Mouse (Mus musculus): ENCODE measurements around the gene Gm28038. TPM values are rescaled to one million over a fixed set of nuclear protein-coding genes. Genes with fewer than 3 reads are reported as not detected.

Gm28038 gene
- total and polyA plus RNA-seq, 3 experiments: 2.6 to 6.3 TPM; not detected in 1

DNA sequence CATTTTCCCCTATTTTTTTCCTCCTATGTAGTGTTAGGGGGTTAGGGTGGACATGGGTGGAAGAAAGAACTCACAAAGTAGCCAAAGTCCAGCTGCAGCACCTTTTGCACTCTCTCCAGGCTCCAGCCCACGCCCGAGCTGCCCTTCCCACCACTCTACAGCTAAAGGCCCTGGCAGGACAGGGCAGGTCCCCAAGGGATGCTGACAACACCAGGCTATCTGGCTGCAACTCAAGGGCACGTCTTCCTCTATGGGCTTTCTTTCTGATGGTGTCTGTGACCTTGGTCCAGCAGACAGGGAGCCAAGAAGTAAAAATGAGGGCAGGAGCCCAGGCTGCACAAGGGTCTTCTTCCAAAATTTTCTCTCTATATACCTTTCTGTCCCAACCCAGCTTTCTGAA, 808 bp downstream of the Gm28038 start:
- TF ChIP-seq EP300 (IDR thresholded peaks at IDR 0.05; ENCODE audit: insufficient read depth, low read depth, low read length) (no peak), CTCF (IDR thresholded peaks at IDR 0.05) (no peak), POLR2A (IDR thresholded peaks at IDR 0.05; ENCODE audit: insufficient read depth, low read depth, low read length) (no peak)
- Histone ChIP-seq H3K27me3 (ENCODE audit: control insufficient read depth, insufficient read depth, low read length) (no peaks in the 10 kb centered on the region), H3K9ac (ENCODE audit: low read depth, low read length) (no peak overlapping the region), H3K36me3 (ENCODE audit: control insufficient read depth, insufficient read depth, low read length) (no peaks in the 10 kb centered on the region), H3K4me1 (ENCODE audit: control insufficient read depth, insufficient read depth, low read length) (no peaks in the 10 kb centered on the region), H3K4me3 (no peak overlapping the region), H3K27ac (no peak overlapping the region), H3K79me2 (replicated peaks; ENCODE audit: control insufficient read depth, insufficient read depth, low read length) (peaks cover 1% of the 10 kb centered on the region)
- no peak for DNase-seq
- intact Hi-C loops (cut with DNase I): no loop called here
- WGBS: 39% methylated on average over 3 of the region's 3 CpGs

DNA sequence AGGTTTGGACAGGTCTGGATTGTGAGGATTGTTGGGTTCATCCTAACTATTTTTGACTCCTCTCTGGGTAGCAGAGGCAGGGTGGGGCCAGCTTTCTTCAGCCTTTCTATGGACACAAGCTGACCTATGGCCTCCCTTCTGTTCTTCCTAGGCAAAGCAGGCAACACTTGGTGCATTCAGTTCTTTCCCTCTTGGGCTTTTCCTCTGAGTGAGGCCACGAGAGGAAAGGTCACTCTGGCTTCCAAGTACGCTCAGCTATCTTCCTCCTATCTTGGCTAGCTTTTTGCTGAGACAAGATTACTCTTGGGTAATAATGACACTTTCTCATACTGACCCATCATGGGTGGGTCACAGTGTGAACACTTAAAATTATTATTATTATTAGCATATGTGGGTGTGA, 2.4 kb downstream of the Gm28038 start:
- intact Hi-C loops (cut with DNase I): no loop called here
- no peak overlapping the region for H3K4me3 ChIP-seq
- no peak for TF ChIP-seq CTCF (IDR thresholded peaks at IDR 0.05)
- no peak for TF ChIP-seq POLR2A (IDR thresholded peaks at IDR 0.05; ENCODE audit: insufficient read depth, low read depth, low read length)
- TF ChIP-seq EP300 (IDR thresholded peaks at IDR 0.05; ENCODE audit: insufficient read depth, low read depth, low read length): no peak
- DNase-seq: no peak
- peaks cover 2% of the 10 kb centered on the region; the same call in 1 of the 2 replicates for H3K4me1 ChIP-seq (ENCODE audit: control insufficient read depth, insufficient read depth, low read length)
- peaks cover 1% of the 10 kb centered on the region for H3K79me2 ChIP-seq (replicated peaks; ENCODE audit: control insufficient read depth, insufficient read depth, low read length)
- no peak overlapping the region for H3K9ac ChIP-seq (ENCODE audit: low read depth, low read length)
- 61% methylated on average over 2 of the region's 2 CpGs for WGBS
- H3K36me3 ChIP-seq (ENCODE audit: control insufficient read depth, insufficient read depth, low read length): no peaks in the 10 kb centered on the region
- H3K27ac ChIP-seq: no peak overlapping the region
- no peaks in the 10 kb centered on the region for H3K27me3 ChIP-seq (ENCODE audit: control insufficient read depth, insufficient read depth, low read length)

- TF ChIP-seq POLR2A (IDR thresholded peaks at IDR 0.05; ENCODE audit: insufficient read depth, low read depth, low read length) (no peak), CTCF (IDR thresholded peaks at IDR 0.05) (no peak), EP300 (IDR thresholded peaks at IDR 0.05; ENCODE audit: insufficient read depth, low read depth, low read length) (no peak)
- peaks cover 2% of the 10 kb centered on the region; the same call in 1 of the 2 replicates for H3K4me1 ChIP-seq (ENCODE audit: control insufficient read depth, insufficient read depth, low read length)
- WGBS: 87% methylated on average over 5 of the region's 5 CpGs
- DNase-seq: no peak
- H3K79me2 ChIP-seq (replicated peaks; ENCODE audit: control insufficient read depth, insufficient read depth, low read length): peaks cover 1% of the 10 kb centered on the region
- H3K9ac ChIP-seq (ENCODE audit: low read depth, low read length): no peak overlapping the region
- intact Hi-C loops (cut with DNase I): loop anchor here (5.0 kb wide), 2 partner anchors 113 to 153 kb away; partner anchors contain the start of genes Endog and Tbc1d13
- no peak overlapping the region for H3K27ac ChIP-seq
- H3K27me3 ChIP-seq (ENCODE audit: control insufficient read depth, insufficient read depth, low read length): no peaks in the 10 kb centered on the region
- no peaks in the 10 kb centered on the region for H3K36me3 ChIP-seq (ENCODE audit: control insufficient read depth, insufficient read depth, low read length)
- no peak overlapping the region for H3K4me3 ChIP-seq
These were observed 4.2 kb downstream of the Gm28038 start for GRCm38 (mm10) chr2:30285004-30285403.

- intact Hi-C loops (cut with DNase I): loop anchor here (5.0 kb wide), 2 partner anchors 113 to 153 kb away; partner anchors contain the start of genes Endog and Tbc1d13
- Histone ChIP-seq H3K27ac (peak overlapping the region; percentile 78), H3K9ac (ENCODE audit: low read depth, low read length) (peak overlapping the region; percentile 79), H3K36me3 (ENCODE audit: control insufficient read depth, insufficient read depth, low read length) (no peaks in the 10 kb centered on the region), H3K4me1 (ENCODE audit: control insufficient read depth, insufficient read depth, low read length) (peaks cover 2% of the 10 kb centered on the region; the same call in 1 of the 2 replicates), H3K79me2 (replicated peaks; ENCODE audit: control insufficient read depth, insufficient read depth, low read length) (peaks cover 1% of the 10 kb centered on the region), H3K27me3 (ENCODE audit: control insufficient read depth, insufficient read depth, low read length) (no peaks in the 10 kb centered on the region), H3K4me3 (peak overlapping the region; percentile 89)
- DNase-seq: peak in 1 of 2 experiments; percentile 34
- TF ChIP-seq CTCF (IDR thresholded peaks at IDR 0.05) (no peak), EP300 (IDR thresholded peaks at IDR 0.05; ENCODE audit: insufficient read depth, low read depth, low read length) (no peak), POLR2A (IDR thresholded peaks at IDR 0.05; ENCODE audit: insufficient read depth, low read depth, low read length) (no peak)
- 11% methylated on average over 38 of the region's 38 CpGs for WGBS
These were observed 4.8 kb downstream of the Gm28038 start for GRCm38 (mm10) chr2:30285416-30286181.

DNA sequence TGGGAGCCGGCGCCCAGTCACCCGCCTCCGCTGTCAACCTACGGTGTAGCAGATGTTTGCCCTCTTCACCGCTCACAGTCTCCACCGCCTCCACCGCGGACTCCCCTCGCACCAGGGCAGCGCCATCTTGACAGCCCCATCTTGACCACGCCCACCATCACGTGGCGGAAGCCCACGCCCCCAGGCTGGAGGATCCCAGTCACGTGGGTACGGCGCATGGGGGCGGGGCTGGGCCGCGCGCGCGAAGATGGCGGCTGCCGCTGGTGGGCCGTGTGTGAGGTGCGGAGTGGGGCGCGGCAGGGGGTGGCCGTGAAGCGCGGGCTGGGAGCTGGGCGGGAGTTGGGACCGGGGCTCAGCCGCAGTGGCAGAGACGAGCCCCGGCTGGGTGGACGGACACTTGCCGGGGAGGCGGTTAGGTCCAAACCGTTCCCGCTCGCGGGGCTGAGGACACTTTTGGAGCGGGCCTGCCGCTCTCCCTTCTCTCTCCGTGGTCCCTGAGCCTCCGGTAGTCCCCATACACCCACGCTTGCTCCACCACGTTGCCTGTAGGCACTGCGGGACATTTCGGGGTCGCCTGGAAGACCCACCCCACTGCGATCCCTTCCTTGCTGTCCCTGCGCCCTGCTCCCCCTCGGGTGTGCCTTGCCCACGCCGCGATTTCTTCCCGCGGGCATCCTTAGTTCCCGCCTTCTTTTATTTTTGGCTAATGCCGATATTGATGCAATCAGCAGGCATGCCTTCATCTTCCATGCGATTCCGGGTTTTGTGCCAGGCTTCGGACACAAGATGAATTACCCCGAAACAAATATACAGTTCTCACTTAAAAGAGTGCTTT, 5.6 kb downstream of the Gm28038 start, which contains the start of the genes Dolk and Nup188:
Gene Dolk (minus strand): TSS at position 143 of the 835 bp plus-strand sequence.
Gene Nup188 (plus strand): TSS at position 206 of the 835 bp plus-strand sequence.
- DNase-seq: peak; percentile 95 to 98
- intact Hi-C loops (cut with DNase I): loop anchor here (5.0 kb wide), 2 partner anchors 114 to 154 kb away; partner anchors contain the start of genes Endog and Tbc1d13
- H3K4me1 ChIP-seq (ENCODE audit: control insufficient read depth, insufficient read depth, low read length): peaks cover 2% of the 10 kb centered on the region; the same call in 1 of the 2 replicates
- H3K27me3 ChIP-seq (ENCODE audit: control insufficient read depth, insufficient read depth, low read length): no peaks in the 10 kb centered on the region
- H3K79me2 ChIP-seq (replicated peaks; ENCODE audit: control insufficient read depth, insufficient read depth, low read length): peaks cover 1% of the 10 kb centered on the region
- peak; percentile 94 for TF ChIP-seq POLR2A (IDR thresholded peaks at IDR 0.05; ENCODE audit: insufficient read depth, low read depth, low read length)
- TF ChIP-seq EP300 (IDR thresholded peaks at IDR 0.05; ENCODE audit: insufficient read depth, low read depth, low read length): 0 out of 2 replicates have a peak, but pooled peaks have one; percentile 56
- TF ChIP-seq CTCF (IDR thresholded peaks at IDR 0.05): no peak
- peak within 1 kb of the TSS; percentile 90 for H3K9ac ChIP-seq (ENCODE audit: low read depth, low read length)
- H3K27ac ChIP-seq: peak within 1 kb of the TSS; percentile 78
- 1% methylated on average over 68 of the region's 68 CpGs for WGBS
- H3K4me3 ChIP-seq: peak within 1 kb of the TSS; percentile 89
- H3K36me3 ChIP-seq (ENCODE audit: control insufficient read depth, insufficient read depth, low read length): no peaks in the 10 kb centered on the region
